ENCODE assay signal across 8 mouse cellular contexts in the genomic region with DNA sequence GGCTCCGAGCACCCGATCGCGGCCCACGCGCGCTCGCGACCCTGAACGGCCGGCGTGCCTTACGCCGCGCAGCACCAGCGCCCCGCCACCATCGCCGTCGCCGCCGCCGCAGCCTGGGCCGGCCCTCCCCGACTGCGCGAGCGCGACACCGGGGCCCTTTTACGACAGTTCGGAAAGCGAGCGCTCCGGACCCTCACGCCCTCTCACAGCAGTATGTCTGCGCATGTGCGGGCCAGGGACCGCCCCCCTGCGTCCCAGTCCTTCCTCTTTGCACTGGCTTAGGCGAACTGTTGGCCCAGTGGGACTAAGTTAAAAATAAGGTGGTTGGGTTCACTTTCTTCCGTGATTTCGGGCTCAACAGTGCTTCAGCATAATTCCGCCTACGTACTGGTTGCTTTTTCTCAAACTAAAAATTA. TPM values are rescaled to one million over a fixed set of nuclear protein-coding genes. Genes with fewer than 3 reads are reported as not detected.
DNase-seq lines count a peak whose midpoint lies in the region; ATAC-seq and TF ChIP-seq lines count a peak whose summit lies in the region.

A gene (minus strand): TSS at position 100 of the 416 bp plus-strand sequence.

- WGBS in embryonic facial prominence, embryonic 13.5 days = under 1% methylated on average over 45 of the region's 45 CpGs
- under 1% methylated on average over 44 of the region's 45 CpGs for WGBS in kidney, adult 2 months
- WGBS in limb, embryonic 12.5 days = under 1% methylated on average over 45 of the region's 45 CpGs
- WGBS in midbrain, embryonic 15.5 days = 1% methylated on average over 18 of the region's 45 CpGs
- under 1% methylated on average over 45 of the region's 45 CpGs for WGBS in spleen, adult 2 months

- TF ChIP-seq POLR2A in kidney, adult 2 months (IDR thresholded peaks at IDR 0.05; ENCODE audit: low read depth, low read length) = peak; percentile 15
- TF ChIP-seq POLR2A in spleen, adult 2 months (IDR thresholded peaks at IDR 0.05; ENCODE audit: low read depth, low read length) = no peak; the same call in none of the 2 replicates

- ATAC-seq in embryonic facial prominence, embryonic 13.5 days (ENCODE audit: insufficient number of reproducible peaks, insufficient read depth, low FRiP score, low TSS enrichment, low read depth) = peak; percentile 97
- peak; percentile 99 for ATAC-seq in limb, embryonic 12.5 days (ENCODE audit: insufficient number of reproducible peaks, insufficient read depth, low FRiP score, low TSS enrichment, low read depth)
- peak; percentile 97 for ATAC-seq in midbrain, embryonic 15.5 days (replicated peaks)

- H3K27me3 ChIP-seq in embryonic facial prominence, embryonic 13.5 days = no peaks in the 10 kb centered on the region
- no peaks in the 10 kb centered on the region for H3K27me3 ChIP-seq in kidney, adult 2 months (replicated peaks; ENCODE audit: control insufficient read depth, insufficient read depth, low read length)
- no peaks in the 10 kb centered on the region for H3K27me3 ChIP-seq in limb, embryonic 12.5 days
- H3K27me3 ChIP-seq in midbrain, embryonic 15.5 days (replicated peaks) = no peaks in the 10 kb centered on the region
- H3K27me3 ChIP-seq in spleen, adult 2 months (ENCODE audit: control insufficient read depth, insufficient read depth, low read length) = no peaks in the 10 kb centered on the region

- no peaks in the 10 kb centered on the region for H3K9me3 ChIP-seq in embryonic facial prominence, embryonic 13.5 days
- no peaks in the 10 kb centered on the region for H3K9me3 ChIP-seq in limb, embryonic 12.5 days
- H3K9me3 ChIP-seq in midbrain, embryonic 15.5 days = no peaks in the 10 kb centered on the region

- peak within 1 kb of the TSS; percentile 65 for H3K4me2 ChIP-seq in embryonic facial prominence, embryonic 13.5 days
- peak within 1 kb of the TSS; percentile 63 for H3K4me2 ChIP-seq in limb, embryonic 12.5 days
- peak within 1 kb of the TSS; percentile 58 for H3K4me2 ChIP-seq in midbrain, embryonic 15.5 days

- DNase-seq in 3134 (ENCODE audit: extremely low read depth, insufficient read length, low spot score) = peak; percentile 94
- DNase-seq in adrenal gland, postnatal 36 days = peak; percentile 99
- DNase-seq in heart, adult 18-20 months = peak; percentile 97 to 98
- DNase-seq in kidney, adult 2 months = peak; percentile 98
- DNase-seq in spleen, adult 2 months (ENCODE audit: low read depth in 1 of 2, low spot score in 2 of 2) = peak; percentile 91 to 98

- H3K36me3 ChIP-seq in embryonic facial prominence, embryonic 13.5 days = 0 out of 2 replicates have a peak, but pooled peaks cover 4% of the 10 kb centered on the region
- H3K36me3 ChIP-seq in kidney, adult 2 months (ENCODE audit: control insufficient read depth, insufficient read depth, low read length) = no peaks in the 10 kb centered on the region
- peaks cover 9% of the 10 kb centered on the region for H3K36me3 ChIP-seq in limb, embryonic 12.5 days
- H3K36me3 ChIP-seq in midbrain, embryonic 15.5 days (replicated peaks) = no peaks in the 10 kb centered on the region
- H3K36me3 ChIP-seq in spleen, adult 2 months (ENCODE audit: control insufficient read depth, insufficient read depth, low read length) = 0 out of 2 replicates have a peak, but pooled peaks cover 3% of the 10 kb centered on the region

- H3K9ac ChIP-seq in embryonic facial prominence, embryonic 13.5 days = peak within 1 kb of the TSS; percentile 90
- H3K9ac ChIP-seq in limb, embryonic 12.5 days (replicated peaks) = peak within 1 kb of the TSS; percentile 97
- peak within 1 kb of the TSS; percentile 98 for H3K9ac ChIP-seq in midbrain, embryonic 15.5 days

- peaks cover 12% of the 10 kb centered on the region for H3K4me1 ChIP-seq in embryonic facial prominence, embryonic 13.5 days
- peaks cover 18% of the 10 kb centered on the region; the same call in 1 of the 2 replicates for H3K4me1 ChIP-seq in kidney, adult 2 months (ENCODE audit: control insufficient read depth, insufficient read depth, low read length)
- H3K4me1 ChIP-seq in limb, embryonic 12.5 days (replicated peaks) = peaks cover 6% of the 10 kb centered on the region
- H3K4me1 ChIP-seq in midbrain, embryonic 15.5 days = peaks cover 18% of the 10 kb centered on the region
- peaks cover 12% of the 10 kb centered on the region for H3K4me1 ChIP-seq in spleen, adult 2 months (ENCODE audit: control insufficient read depth, insufficient read depth, insufficient read length)

- H3K27ac ChIP-seq in embryonic facial prominence, embryonic 13.5 days = peak within 1 kb of the TSS; percentile 97
- H3K27ac ChIP-seq in kidney, adult 2 months (ENCODE audit: insufficient read depth, low read depth, low read length) = peak within 1 kb of the TSS; percentile 98
- H3K27ac ChIP-seq in limb, embryonic 12.5 days = peak within 1 kb of the TSS; percentile 99
- H3K27ac ChIP-seq in midbrain, embryonic 15.5 days = peak within 1 kb of the TSS; percentile 99
- peak within 1 kb of the TSS; percentile 100 for H3K27ac ChIP-seq in spleen, adult 2 months (ENCODE audit: insufficient read depth, low read length)

- TF ChIP-seq CTCF in kidney, adult 2 months (conservative IDR thresholded peaks at IDR 0.05; ENCODE audit: insufficient read depth, insufficient read length, low read depth, low read length) = no peak
- no peak for TF ChIP-seq CTCF in spleen, adult 2 months (IDR thresholded peaks at IDR 0.05; ENCODE audit: extremely low read depth, insufficient read depth, insufficient read length, insufficient replicate concordance)

- H3K4me3 ChIP-seq in embryonic facial prominence, embryonic 13.5 days = peak within 1 kb of the TSS; percentile 95
- H3K4me3 ChIP-seq in kidney, adult 2 months (ENCODE audit: insufficient read depth, low read depth, low read length) = peak within 1 kb of the TSS; percentile 97
- H3K4me3 ChIP-seq in limb, embryonic 12.5 days (replicated peaks) = peak within 1 kb of the TSS; percentile 95
- peak within 1 kb of the TSS; percentile 99 for H3K4me3 ChIP-seq in midbrain, embryonic 15.5 days
- H3K4me3 ChIP-seq in spleen, adult 2 months (ENCODE audit: extremely low read depth, insufficient read depth, insufficient read length) = peak within 1 kb of the TSS; percentile 97

RNA-seq across cellular contexts. Expression of the gene that starts here (rescaled TPM):
- 10 to 100 TPM; 38.8 to 39.4 TPM for total RNA-seq in adrenal gland, postnatal 36 days (2021)
- polyA plus RNA-seq in embryonic facial prominence, embryonic 13.5 days (2015; fragmentation: Nextera tagmentation; extraction: Ambion mirVana) = 28.8 and 32.4 TPM in 2 replicates
- 10 to 100 TPM; 20.1 to 20.2 TPM for total RNA-seq in heart, adult 18-20 months (2021)
- 29.4 and 30.6 TPM in 2 replicates for polyA plus RNA-seq in kidney, adult 2 months (2012; rRNA removed)
- 30.9 TPM in 2 replicates for polyA plus RNA-seq in limb, embryonic 12.5 days (2016; fragmentation: Nextera tagmentation; extraction: Ambion mirVana)
- 36.9 and 38.3 TPM in 2 replicates for polyA plus RNA-seq in midbrain, embryonic 15.5 days (2015; fragmentation: Nextera tagmentation; extraction: Ambion mirVana)
- 58.5 and 76.8 TPM in 2 replicates for polyA plus RNA-seq in spleen, adult 2 months (2012; rRNA removed)

Comparison
In these comparisons a context has a peak if more than half of its experiments do, and no peak if none do; other contexts are left out.
1. Peak in every context shown above with its lines: DNase-seq, ATAC-seq, H3K4me3 ChIP-seq and H3K27ac ChIP-seq.